Mouse (Mus musculus) frontal cortex, postnatal 14 days (tissue): ENCODE results near the gene Saa1.

Experiments
- DNase-seq, 2 experiments: peaks; one replicate each; pipeline ENCODE4 v3.0.0; 2022; ENCODE audit warnings: low spot score in 2 of 2

Gene Saa1

DNA sequence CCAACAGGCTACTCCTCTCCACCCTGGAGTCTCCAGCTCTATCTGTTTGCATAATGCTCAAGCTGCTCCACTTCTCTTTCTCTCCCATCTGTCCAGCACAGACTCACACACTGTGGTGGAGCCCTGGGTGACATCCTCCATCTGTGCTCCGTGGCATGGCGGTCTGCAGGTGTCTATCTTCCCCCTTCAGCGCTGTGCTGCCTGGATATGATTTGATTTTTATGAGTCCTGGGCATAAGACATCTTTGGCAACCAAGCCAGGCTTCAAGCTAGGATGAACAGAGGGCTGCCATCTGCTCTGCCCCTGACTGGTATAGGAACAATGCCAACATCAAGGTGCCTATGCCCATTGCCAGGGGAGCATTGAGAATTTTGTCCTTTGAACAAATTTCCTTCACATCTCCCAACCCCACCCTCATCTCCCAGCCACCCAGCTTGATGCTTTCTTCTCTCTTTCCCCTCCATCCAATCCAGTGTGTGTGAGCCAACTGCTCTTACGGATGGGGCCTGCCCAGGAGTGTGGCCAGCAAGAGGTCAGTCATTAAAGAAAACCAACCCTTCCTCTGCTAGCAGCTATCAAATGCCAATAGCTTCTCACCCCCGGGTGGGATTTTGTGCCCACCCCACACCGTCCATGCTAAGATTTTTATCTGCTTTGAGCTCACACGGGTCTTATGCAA lies 24.0 kb downstream of the Saa1 start:
- no peak for DNase-seq

DNA sequence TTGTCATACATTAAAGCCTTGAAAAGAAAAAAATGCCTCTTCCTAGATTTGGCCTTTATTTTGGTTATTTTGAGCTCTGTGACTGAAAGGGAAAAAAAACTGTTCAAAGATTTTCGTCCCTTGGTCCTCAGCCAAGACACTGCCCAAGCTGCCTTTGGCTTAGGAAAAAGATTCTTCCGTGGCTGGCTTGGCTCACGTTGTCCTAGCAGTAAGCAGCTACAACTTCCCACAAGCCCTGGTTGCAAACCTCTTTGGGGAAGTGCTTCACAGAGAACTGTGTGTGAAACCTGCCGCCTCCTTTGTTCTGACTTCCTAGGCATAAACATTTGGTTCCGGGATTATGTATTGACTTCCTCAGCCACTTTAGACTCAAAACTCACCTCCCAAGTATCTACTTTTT lies 25.9 kb downstream of the Saa1 start:
- no peak for DNase-seq

DNA sequence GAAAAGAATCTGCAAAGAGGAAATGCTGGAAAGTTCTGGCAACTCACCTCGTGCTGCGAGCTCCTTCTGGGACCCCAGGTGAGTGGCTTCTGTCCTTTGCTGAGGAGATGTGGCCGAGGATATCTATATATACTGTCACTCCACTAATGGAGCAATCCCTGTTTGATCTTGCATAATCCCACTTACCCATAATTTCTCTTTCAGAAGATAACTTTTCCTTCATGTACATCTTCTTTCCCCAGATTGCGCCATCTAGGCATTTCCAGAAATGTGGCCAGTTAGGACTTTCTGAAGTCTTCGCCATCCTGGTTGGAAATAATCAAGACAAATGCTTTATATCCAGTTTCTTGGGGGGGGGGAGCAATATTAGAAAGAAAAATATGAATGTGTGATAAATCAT lies 27.2 kb downstream of the Saa1 start, which contains the start of gene Saa3:
Gene Saa3 (minus strand): TSS at position 101 of the 400 bp plus-strand sequence.
- no peak for DNase-seq

DNA sequence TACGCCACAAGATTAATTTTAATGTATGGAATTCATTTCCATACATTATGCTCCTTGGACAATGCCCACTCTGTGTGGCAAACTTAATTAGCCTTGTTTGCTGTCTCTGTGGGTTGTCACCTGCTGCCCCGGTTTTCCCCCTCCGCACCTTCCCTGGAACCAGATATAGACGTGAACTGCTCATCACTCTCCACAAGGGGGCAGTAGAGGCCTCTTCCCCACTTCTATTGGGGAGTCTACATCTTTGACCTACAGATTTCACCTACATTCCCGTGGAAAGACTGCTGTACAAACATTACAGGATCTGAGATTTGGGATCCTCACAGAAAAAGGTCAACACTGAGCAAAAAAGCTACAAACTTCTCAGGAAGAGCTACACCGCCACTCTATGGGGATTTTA lies 28.3 kb downstream of the Saa1 start:
- DNase-seq = peak in 1 of 2 experiments; percentile 57

DNA sequence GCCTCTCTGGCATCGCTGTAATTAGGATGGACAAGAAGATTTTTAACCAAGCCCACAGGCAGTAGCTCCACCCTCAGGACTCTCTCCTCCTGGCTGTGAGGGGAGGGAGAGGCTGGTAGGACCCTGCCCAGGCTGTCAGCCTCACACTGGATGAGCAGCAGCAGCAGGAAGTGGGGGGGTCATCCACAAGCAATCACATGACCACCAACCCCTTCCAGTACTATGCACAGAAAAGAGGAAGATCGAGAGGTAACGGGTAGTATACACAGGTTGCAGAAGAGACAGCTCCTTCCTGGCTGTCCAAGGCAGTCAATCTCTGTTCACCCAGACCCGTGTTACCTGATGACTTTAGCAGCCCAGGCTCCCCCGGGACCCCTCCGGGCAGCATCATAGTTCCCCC lies 30.5 kb downstream of the Saa1 start:
- no peak for DNase-seq

DNA sequence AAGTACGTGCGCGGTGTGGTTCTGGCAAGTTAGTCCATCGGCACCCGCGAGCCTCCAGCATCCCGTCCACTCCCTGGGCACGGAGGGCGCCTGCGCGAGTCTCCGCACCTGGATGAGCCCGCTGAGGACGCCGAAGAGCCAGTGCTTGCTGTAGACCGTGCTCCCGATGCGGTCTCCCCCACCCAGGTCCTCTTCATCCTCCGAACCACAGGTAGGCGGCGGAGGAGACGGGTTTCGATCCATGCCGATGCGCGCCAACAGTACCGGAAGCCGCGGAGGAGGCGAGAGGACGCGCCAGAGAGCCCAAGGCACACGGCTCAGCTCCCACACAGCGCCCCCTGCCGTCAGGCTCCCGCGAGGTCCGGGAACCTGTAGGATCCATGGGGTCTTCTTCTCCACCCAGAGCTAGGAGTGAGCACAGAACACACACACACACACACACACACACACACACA lies 32.4 kb downstream of the Saa1 start, which contains the start of gene Saal1:
Gene Saal1 (minus strand): TSS at position 291 of the 455 bp plus-strand sequence.
- DNase-seq = peak; percentile 43 to 70

DNA sequence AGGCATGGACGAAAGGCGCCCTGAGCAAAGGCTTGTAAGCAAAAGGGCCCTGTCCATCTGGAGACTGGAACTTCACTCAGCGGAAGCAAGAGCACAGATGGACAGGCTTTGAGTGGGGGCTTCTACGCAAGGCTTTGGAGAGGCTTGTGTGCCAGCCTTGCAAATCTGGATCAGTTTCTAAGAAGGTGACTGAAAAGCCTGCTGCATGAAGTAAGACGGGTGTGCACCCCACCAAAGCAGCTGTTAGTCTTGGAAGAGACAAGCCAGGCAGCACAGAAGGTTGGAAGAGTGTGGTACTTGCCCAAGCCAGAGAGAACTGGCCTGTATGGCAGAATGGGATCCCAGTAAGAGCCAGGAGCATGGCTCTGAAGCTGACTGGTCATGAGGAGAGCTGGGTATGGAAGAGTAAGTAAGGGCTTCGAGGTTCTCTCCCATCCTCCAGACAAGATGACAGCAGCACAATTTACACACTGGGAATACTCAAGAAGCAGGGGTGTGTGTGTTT lies 42.2 kb downstream of the Saa1 start:
- no peak for DNase-seq

DNA sequence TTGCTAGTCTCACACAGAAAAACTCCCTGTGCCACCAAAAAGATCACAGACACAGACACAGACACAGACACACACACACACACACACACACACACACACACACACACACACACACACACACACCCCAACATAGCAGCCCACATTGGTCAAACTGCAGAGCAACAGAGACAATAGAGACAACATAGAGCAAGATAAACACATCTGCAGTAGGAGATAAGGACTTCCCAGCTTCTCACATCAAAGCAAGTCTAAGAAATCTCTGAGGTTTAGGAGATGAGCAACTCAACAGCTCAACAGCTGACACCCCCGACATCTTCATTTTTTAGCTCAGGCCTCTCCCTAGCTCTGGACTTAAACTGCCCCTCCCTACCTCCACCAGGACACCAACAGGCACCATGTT lies 46.0 kb downstream of the Saa1 start:
- DNase-seq = no peak
